Mouse (Mus musculus) frontal cortex, postnatal 10 days (tissue): Measurements from ENCODE around the gene Gadd45b.

Experiments used
- DNase-seq, 2 experiments: peaks; one replicate each; pipeline ENCODE4 v3.0.0; 2022; ENCODE audit warnings: low spot score in 2 of 2, mixed read lengths in 1 of 2

Gene Gadd45b

GRCm38 (mm10) chr10:80956385-80956784, 26.5 kb downstream of the Gadd45b start:
- DNase-seq, result no peak

- no peak for DNase-seq
Measured at GRCm38 (mm10) chr10:80956901-80957300, 27.0 kb downstream of the Gadd45b start.

GRCm38 (mm10) chr10:80957791-80958190, 27.9 kb downstream of the Gadd45b start:
- no peak for DNase-seq

- no peak for DNase-seq
Measured at GRCm38 (mm10) chr10:80958979-80959637, 29.2 kb downstream of the Gadd45b start.

- DNase-seq, result no peak
Measured at GRCm38 (mm10) chr10:80960551-80961508, 31.0 kb downstream of the Gadd45b start.

- no peak for DNase-seq
Measured at GRCm38 (mm10) chr10:80962051-80962472, 32.2 kb downstream of the Gadd45b start.

- DNase-seq, result no peak
Measured at GRCm38 (mm10) chr10:80962585-80962984, 32.7 kb downstream of the Gadd45b start.

GRCm38 (mm10) chr10:80963031-80963975, 33.4 kb downstream of the Gadd45b start:
- DNase-seq, result no peak

- DNase-seq, result no peak
Measured at GRCm38 (mm10) chr10:80966296-80966695, 36.4 kb downstream of the Gadd45b start.

GRCm38 (mm10) chr10:80967101-80967656, 37.3 kb downstream of the Gadd45b start:
- no peak for DNase-seq

- no peak for DNase-seq
Measured at GRCm38 (mm10) chr10:80968106-80968505, 38.2 kb downstream of the Gadd45b start.

GRCm38 (mm10) chr10:80969298-80969697, 39.4 kb downstream of the Gadd45b start:
- DNase-seq, result no peak

- no peak for DNase-seq
Measured at GRCm38 (mm10) chr10:80970159-80970558, 40.3 kb downstream of the Gadd45b start.

GRCm38 (mm10) chr10:80971533-80971932, 41.7 kb downstream of the Gadd45b start:
- DNase-seq, result no peak

- DNase-seq, result no peak
Measured at GRCm38 (mm10) chr10:80972071-80972987, 42.5 kb downstream of the Gadd45b start.

GRCm38 (mm10) chr10:80973722-80974121, 43.8 kb downstream of the Gadd45b start:
- DNase-seq, result no peak

GRCm38 (mm10) chr10:80975478-80975877, 45.6 kb downstream of the Gadd45b start:
- no peak for DNase-seq

- no peak for DNase-seq
Measured at GRCm38 (mm10) chr10:80981564-80982112, 51.8 kb downstream of the Gadd45b start.
